Mouse (Mus musculus): Measurements from ENCODE around the gene Arhgap8.
"Not testable (repeated sequence)": the region's sequence is repeated elsewhere in the genome, so short reads cannot be mapped to it uniquely, and the experiment has no call there.

Gene Arhgap8

DNA sequence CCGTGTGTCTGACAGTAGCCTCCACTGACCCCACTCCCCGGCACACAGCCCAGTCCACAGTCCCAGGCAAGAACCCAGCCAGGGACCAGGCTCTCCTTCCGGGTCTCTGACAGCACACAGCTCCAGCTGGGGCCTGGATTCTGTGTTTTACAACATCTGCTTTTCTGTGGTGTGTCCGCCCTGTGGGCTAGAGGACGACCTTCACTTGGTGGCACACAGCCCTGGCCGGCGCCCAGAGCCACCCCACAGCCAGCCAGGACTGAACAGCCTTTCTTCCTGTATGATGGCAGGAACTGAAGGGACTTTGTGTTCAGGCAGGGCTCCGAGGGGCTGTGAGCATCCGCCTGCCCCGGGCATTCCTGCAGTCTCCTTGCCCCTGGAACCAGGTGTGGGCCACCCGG is 22.2 kb upstream of the Arhgap8 start:
- no peak for DNase-seq (ENCODE audit: low read depth in 1 of 2, low spot score in 2 of 2)

GRCm38 (mm10) chr15:84698189-84698588 is 21.7 kb upstream of the Arhgap8 start:
- DNase-seq (ENCODE audit: low read depth in 1 of 2, low spot score in 2 of 2) = no peak

- DNase-seq (ENCODE audit: low read depth in 1 of 2, low spot score in 2 of 2) = no peak
Measured at GRCm38 (mm10) chr15:84700147-84700794, 19.6 kb upstream of the Arhgap8 start.

DNA sequence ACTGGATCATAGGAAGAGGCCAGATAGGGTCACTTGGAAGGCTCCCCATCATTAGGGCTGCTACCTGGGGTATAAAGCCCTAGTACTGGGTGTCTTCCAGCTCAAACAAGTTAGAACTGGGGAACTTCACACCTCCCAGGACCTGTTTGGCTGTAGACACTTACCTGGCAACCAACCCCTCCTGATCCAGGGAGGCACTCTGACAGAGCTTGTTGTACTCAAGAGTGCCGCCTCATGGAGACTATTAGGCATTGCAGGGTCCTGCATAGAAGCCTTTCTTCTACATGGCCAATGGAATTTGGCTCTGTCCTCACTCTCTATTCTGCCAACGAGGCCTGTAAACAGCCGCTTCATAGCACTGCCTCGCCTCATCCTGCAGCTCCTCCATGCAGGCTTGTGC is 17.9 kb upstream of the Arhgap8 start:
- no peak for DNase-seq (ENCODE audit: low read depth in 1 of 2, low spot score in 2 of 2)

DNA sequence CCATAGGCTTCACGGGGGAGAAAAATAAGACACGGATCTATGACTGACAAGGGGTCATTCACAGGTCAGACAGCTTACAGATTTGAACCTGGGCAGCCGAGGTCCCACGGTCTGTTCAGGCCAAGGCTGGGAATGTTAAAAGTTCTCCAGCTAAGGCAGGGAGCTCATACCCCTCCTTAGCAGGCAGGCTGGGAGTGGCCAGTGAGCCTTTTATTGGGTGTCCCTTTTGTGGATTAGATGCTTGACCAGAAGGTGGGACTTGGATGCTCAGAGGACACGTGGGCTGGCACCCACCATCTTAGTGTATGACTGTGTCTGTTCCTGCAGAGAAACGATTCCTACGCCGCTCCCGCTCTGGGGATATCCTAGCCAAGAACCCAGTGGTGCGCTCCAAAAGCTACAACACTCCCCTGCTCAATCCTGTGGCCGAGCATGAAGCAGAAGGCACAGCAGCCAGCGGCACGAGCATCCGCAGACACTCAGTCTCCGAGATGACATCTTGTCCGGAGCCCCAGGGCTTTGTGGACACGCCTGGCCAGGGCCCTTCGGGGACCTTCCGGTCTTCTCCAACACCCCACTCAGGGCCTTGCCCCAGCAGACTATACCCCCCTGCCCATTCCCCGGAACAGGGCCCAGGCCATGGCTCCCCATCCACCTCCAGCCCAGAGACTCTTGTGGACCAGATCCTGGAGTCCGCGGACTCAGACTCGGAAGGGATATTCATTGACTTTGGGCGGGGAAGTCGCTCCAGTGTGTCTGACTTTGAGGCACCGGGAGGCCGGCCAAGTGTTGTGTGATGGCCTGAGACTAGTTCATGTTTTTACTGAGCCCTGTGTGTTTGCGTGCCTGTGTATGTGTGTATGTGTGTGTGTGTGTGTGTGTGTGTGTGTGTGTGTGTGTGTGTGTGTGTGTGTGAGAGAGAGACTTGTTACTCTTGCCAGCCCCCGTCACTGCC is 17.2 kb upstream of the Arhgap8 start:
- no peak for DNase-seq (ENCODE audit: low read depth in 1 of 2, low spot score in 2 of 2)

DNA sequence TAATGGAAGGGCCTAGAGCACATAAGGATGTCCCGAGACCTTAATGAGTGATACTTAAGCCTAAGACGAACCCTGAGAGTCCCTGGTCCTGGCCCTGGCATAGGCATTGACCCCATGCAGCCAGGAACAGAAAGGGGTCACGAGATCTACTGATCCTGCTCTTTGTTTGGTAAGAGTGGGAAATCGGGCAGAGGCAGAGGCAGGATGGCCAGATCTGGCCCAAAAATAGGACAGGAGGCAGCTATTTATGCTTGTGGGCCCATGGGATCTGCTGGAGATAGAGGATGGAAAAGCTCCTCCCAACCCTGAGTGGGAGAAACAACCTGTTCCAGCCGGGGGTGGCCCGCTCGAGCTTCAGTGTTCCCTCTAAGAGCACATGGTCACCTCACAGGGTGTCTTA is 15.9 kb upstream of the Arhgap8 start:
- DNase-seq (ENCODE audit: low read depth in 1 of 2, low spot score in 2 of 2) = no peak

GRCm38 (mm10) chr15:84705351-84705901 is 14.4 kb upstream of the Arhgap8 start:
- no peak for DNase-seq (ENCODE audit: low read depth in 1 of 2, low spot score in 2 of 2)

- no peak for DNase-seq (ENCODE audit: low read depth in 1 of 2, low spot score in 2 of 2)
Measured at GRCm38 (mm10) chr15:84706983-84707619, 12.8 kb upstream of the Arhgap8 start.

GRCm38 (mm10) chr15:84712566-84713405 is 7.1 kb upstream of the Arhgap8 start:
- no peak for DNase-seq (ENCODE audit: low read depth in 1 of 2, low spot score in 2 of 2)

GRCm38 (mm10) chr15:84714730-84715129 is 5.1 kb upstream of the Arhgap8 start:
- no peak for DNase-seq (ENCODE audit: low read depth in 1 of 2, low spot score in 2 of 2)

GRCm38 (mm10) chr15:84715132-84715531 is 4.7 kb upstream of the Arhgap8 start:
- DNase-seq (ENCODE audit: low read depth in 1 of 2, low spot score in 2 of 2) = no peak

GRCm38 (mm10) chr15:84717570-84718270 is 2.1 kb upstream of the Arhgap8 start:
- not testable (repeated sequence) for DNase-seq (ENCODE audit: low read depth in 1 of 2, low spot score in 2 of 2)

DNA sequence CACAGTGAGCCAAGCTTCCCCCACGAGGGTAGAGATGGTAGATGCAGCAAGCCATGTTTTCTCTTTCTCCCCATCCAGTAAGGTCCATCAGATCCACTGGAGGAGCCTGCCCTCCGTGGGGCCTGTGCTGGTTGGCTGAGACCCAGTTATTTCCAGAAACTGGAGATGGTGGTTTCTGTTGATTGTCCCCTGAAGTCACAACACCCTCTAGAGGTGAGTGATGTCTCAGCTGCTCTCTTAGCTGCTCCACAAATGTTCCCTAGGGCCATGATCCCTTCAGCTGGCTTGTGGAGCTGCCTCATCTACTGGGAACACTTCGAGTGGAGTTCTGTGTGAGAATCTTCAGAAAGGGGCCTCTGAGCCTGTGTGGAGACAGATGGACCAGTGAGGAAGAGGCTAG is 1.1 kb upstream of the Arhgap8 start:
- DNase-seq (ENCODE audit: low read depth in 1 of 2, low spot score in 2 of 2) = no peak

DNA sequence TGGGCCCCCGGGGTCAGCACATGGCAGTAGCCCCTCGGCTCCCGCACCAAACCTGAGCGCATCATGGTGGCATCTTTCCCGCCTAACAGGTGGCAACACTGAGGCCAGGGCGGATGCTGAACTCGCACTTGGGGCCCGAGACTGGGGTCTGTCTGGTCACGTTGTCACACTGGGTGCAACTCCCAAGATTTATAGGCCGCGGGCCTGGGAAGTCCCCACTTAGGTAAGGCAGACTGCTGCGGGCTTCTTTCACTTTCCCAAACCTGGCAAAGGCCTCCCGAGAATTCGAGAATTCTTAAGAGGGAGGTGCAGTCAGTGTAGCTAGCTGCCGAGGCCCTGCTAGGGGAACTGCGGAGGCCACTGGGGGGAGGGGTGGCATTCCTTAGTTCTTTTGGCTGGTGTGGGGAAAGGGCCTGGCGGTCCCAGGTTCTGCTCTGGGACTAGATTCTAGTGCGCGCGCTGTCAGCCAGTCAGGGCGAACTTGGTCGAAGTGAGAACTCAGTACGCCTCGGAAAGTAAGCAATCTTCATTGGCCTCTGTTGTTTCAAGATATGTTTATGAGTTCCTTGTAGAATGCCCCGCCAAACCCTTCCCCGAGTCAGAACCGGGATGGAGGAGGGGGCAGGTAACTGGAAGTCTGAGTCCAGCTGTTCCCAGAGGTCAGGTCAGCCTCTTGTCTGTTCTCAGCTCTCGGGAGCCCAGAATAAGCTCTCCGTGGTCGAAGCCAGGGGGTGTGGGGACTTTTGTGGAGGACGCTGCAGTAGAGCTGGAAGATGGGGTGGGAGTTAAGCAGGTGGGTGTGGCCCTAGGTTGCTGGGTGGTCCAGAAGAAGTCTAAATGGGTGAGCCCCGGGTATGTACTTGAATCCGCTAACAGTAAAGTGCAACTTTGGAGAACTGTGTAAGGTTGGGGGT is 696 bp downstream of the Arhgap8 start:
- no peak for DNase-seq (ENCODE audit: low read depth in 1 of 2, low spot score in 2 of 2)

DNA sequence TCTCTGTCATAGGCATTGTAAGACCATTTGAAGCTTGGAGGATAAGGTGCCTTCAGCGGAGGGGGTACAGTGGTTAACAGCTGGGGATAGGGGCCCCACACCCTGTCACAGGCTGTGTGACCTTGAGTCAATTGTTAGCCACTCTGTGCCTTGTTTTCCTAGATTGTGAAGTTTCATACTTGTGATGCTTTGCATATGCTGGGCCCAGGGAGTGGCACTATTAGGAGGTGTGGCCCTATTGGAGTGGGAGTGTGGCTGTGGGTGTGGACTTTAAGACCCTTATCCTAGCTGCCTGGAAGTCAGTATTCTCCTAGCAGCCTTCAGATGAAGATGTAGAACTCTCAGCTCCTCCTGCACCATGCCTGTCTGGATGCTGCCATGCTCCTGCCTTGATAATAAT is 3.8 kb downstream of the Arhgap8 start:
- DNase-seq (ENCODE audit: low read depth in 1 of 2, low spot score in 2 of 2) = not testable (repeated sequence)

DNA sequence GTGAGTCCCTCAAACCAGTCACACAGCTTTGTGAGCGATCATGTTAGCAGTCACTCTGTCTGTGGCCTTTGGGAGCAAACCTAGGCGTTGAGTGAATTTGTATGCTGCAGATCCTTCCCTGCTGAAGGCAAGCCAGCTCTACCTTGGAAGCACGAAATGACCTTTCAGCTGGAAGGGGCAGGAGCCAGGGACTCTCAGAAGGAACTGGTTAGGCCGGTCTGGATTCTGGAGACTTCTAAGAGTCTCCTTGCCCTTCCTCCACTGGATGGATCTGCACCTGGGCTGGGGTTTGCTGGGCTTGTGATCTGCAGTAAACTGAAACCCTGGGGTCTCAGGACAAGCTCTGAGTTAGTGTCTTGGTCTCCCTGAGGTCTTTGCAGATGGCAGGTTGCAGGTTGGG is 4.3 kb downstream of the Arhgap8 start:
- no peak for DNase-seq (ENCODE audit: low read depth in 1 of 2, low spot score in 2 of 2)

DNA sequence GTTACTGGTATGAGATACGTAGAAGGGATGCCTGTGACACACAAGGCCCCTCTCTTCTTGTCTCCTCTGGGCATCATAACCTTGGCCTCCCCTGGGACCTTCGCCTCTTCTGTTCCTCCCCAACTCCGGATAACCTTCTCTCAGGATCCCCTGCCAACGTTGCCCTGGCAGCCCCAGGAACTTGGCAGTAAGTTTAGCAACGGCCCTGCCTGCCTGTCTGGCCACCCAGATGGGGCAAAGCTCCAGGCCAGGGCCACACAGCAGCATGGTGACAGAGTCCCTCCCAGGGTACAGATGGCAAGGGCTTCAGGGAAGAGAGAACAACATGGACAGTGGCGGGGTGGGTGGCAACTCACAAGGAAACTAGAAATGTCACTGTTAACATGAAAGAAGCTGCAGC is 9.8 kb downstream of the Arhgap8 start:
- DNase-seq (ENCODE audit: low read depth in 1 of 2, low spot score in 2 of 2) = no peak

GRCm38 (mm10) chr15:84730893-84731292 is 11.0 kb downstream of the Arhgap8 start:
- no peak for DNase-seq (ENCODE audit: low read depth in 1 of 2, low spot score in 2 of 2)
